Mouse (Mus musculus) neural tube, postnatal 0 days (tissue): ENCODE data around the gene Gpr171. TPM values are rescaled to one million over a fixed set of nuclear protein-coding genes. Genes with fewer than 3 reads are reported as not detected.

Source experiments
- polyA plus RNA-seq: library from polyadenylated mRNA; unstranded; fragments of >200 nt; fragmentation: Nextera tagmentation; extraction: Ambion mirVana; gene quantifications from 2 replicates; pipeline ENCODE4 v1.2.1, GENCODE M21; 2015

Gpr171 gene
- 0.63 and 1.2 TPM in 2 replicates for polyA plus RNA-seq

GRCm38 (mm10) chr3:59101218-59101986, at the start of gene Gpr171:
TSS of gene Gpr171 (minus strand) at chr3:59101821.

Other genes starting within 250 kb of the Gpr171 start
- 1.2 and 1.5 TPM in 2 replicates for gene Clrn1, start 216.5 kb downstream of the Gpr171 start, polyA plus RNA-seq
- 5.1 and 5.4 TPM in 2 replicates for gene Med12l, start 96.0 kb downstream of the Gpr171 start, polyA plus RNA-seq
- gene P2ry14, start 51.8 kb upstream of the Gpr171 start, polyA plus RNA-seq, result 6.0 and 7.7 TPM in 2 replicates
- gene Gpr87, start 93.3 kb upstream of the Gpr171 start, polyA plus RNA-seq, result 0.10 TPM in 1 of 2 replicates, not detected in the other
- gene P2ry13, start 109.1 kb upstream of the Gpr171 start, polyA plus RNA-seq, result 4.4 and 4.8 TPM in 2 replicates
- gene P2ry12, start 161.1 kb upstream of the Gpr171 start, polyA plus RNA-seq, result 18.9 and 20.3 TPM in 2 replicates
- gene Igsf10, start 242.6 kb upstream of the Gpr171 start, polyA plus RNA-seq, result 4.4 and 7.7 TPM in 2 replicates